Mouse (Mus musculus) myocyte (in vitro differentiated cells): ENCODE measurements around the gene Stx18. TPM values are rescaled to one million over a fixed set of nuclear protein-coding genes. Genes with fewer than 3 reads are reported as not detected.

Source experiments
- H3K27me3 ChIP-seq: one replicate; pipeline ENCODE4 v1.6.1; 2011; ENCODE audit not compliant: control insufficient read depth, insufficient read depth, insufficient read length
- H3K36me3 ChIP-seq: one replicate; pipeline ENCODE4 v1.6.1; 2011; ENCODE audit not compliant: control insufficient read depth, insufficient read depth
- H3K4me2 ChIP-seq: one replicate; pipeline ENCODE4 v1.6.1; 2011; ENCODE audit warnings: low read depth, control low read depth
- H3K4me3 ChIP-seq: one replicate; pipeline ENCODE4 v1.5.1; 2011; ENCODE audit warnings: mild to moderate bottlenecking, control low read depth, moderate library complexity
- H3K79me2 ChIP-seq: one replicate; pipeline ENCODE4 v1.6.1; 2011; ENCODE audit not compliant: control insufficient read depth, insufficient read depth
- H3ac ChIP-seq: one replicate; pipeline ENCODE4 v1.6.1; 2011; ENCODE audit not compliant: control insufficient read depth, insufficient read length
- CEBPB ChIP-seq: IDR thresholded peaks from 2 replicates; pipeline ENCODE4 v1.6.1; 2011; ENCODE audit warnings: mild to moderate bottlenecking, moderate library complexity; ENCODE audit not compliant: poor library complexity, insufficient read depth, severe bottlenecking
- E2F4 ChIP-seq: IDR thresholded peaks from one replicate; pipeline ENCODE4 v1.6.1; 2011; ENCODE audit warnings: mild to moderate bottlenecking, control low read depth, moderate library complexity; ENCODE audit not compliant: insufficient read depth
- MAX ChIP-seq: IDR thresholded peaks from one replicate; pipeline ENCODE4 v1.6.1; 2011; ENCODE audit warnings: low read depth, mild to moderate bottlenecking, control low read depth
- MYOD1 ChIP-seq, 3 experiments: IDR thresholded peaks; one replicate each; pipeline ENCODE4 v1.6.1; 2011; ENCODE audit warnings: control low read depth in 2 of 3, low read depth in 2 of 3, mild to moderate bottlenecking in 2 of 3, moderate library complexity in 1 of 3; ENCODE audit not compliant: insufficient read length in 2 of 3, control insufficient read depth in 1 of 3
- MYOG ChIP-seq, 3 experiments: IDR thresholded peaks; one replicate each; pipeline ENCODE4 v1.6.1; 2011; ENCODE audit warnings: control low read depth in 2 of 3, low read depth in 2 of 3, mild to moderate bottlenecking in 2 of 3; ENCODE audit not compliant: insufficient read length in 2 of 3, control insufficient read depth in 1 of 3, insufficient read depth in 1 of 3
- POLR2A ChIP-seq: IDR thresholded peaks from one replicate; pipeline ENCODE4 v1.6.1; 2011; ENCODE audit warnings: low read depth, mild to moderate bottlenecking, control low read depth, moderate library complexity; ENCODE audit not compliant: insufficient read length
- POLR2AphosphoS2 ChIP-seq: IDR thresholded peaks from one replicate; pipeline ENCODE4 v1.6.1; 2011; ENCODE audit warnings: low read depth, control low read depth; ENCODE audit not compliant: insufficient read length
- REST ChIP-seq: IDR thresholded peaks from one replicate; pipeline ENCODE4 v1.6.1; 2011; ENCODE audit warnings: mild to moderate bottlenecking, control low read depth, moderate library complexity; ENCODE audit not compliant: insufficient read depth, insufficient read length
- SRF ChIP-seq: IDR thresholded peaks from one replicate; pipeline ENCODE4 v1.6.1; 2011; ENCODE audit warnings: low read depth; ENCODE audit not compliant: control insufficient read depth, insufficient read length
- TCF12 ChIP-seq: IDR thresholded peaks from one replicate; pipeline ENCODE4 v1.6.1; 2011; ENCODE audit warnings: mild to moderate bottlenecking, control low read depth; ENCODE audit not compliant: poor library complexity, insufficient read depth, severe bottlenecking
- TCF3 ChIP-seq: IDR thresholded peaks from one replicate; pipeline ENCODE4 v1.6.1; 2011; ENCODE audit warnings: low read depth, control low read depth; ENCODE audit not compliant: insufficient read length
- USF1 ChIP-seq: IDR thresholded peaks from one replicate; pipeline ENCODE4 v1.6.1; 2011; ENCODE audit warnings: low read depth, mild to moderate bottlenecking, control low read depth, moderate library complexity
- polyA plus RNA-seq: library from polyadenylated mRNA; unstranded; fragments of >200 nt; fragmentation: generic; extraction: Trizol; gene quantifications from one replicate; pipeline ENCODE4 v1.2.1, GENCODE M21; 2012; ENCODE audit warnings: missing spikeins

Stx18 gene
- polyA plus RNA-seq, 1 experiment, result 24.9 TPM

- no peaks in the 10 kb centered on the region for H3K36me3 ChIP-seq
- no peak for TF ChIP-seq MAX
- no peak for TF ChIP-seq E2F4
- no peak for TF ChIP-seq CEBPB
- no peak for TF ChIP-seq POLR2AphosphoS2
- TF ChIP-seq TCF3, result no peak
- TF ChIP-seq REST, result no peak
- no peak for TF ChIP-seq SRF
- no peak for TF ChIP-seq MYOD1 (IDR thresholded peaks at IDR 0.05; ENCODE audit: control insufficient read depth in 1 of 3, insufficient read length in 2 of 3, low read depth in 2 of 3)
- no peak for TF ChIP-seq TCF12
- TF ChIP-seq MYOG (IDR thresholded peaks at IDR 0.05; ENCODE audit: control insufficient read depth in 1 of 3, insufficient read depth in 1 of 3, insufficient read length in 2 of 3, low read depth in 2 of 3), result no peak
- TF ChIP-seq POLR2A, result no peak
- no peak for TF ChIP-seq USF1
- no peak overlapping the region for H3ac ChIP-seq
- H3K27me3 ChIP-seq, result no peaks in the 10 kb centered on the region
- no peak overlapping the region for H3K4me2 ChIP-seq
- H3K79me2 ChIP-seq, result peaks cover 4% of the 10 kb centered on the region
- H3K4me3 ChIP-seq, result no peak overlapping the region
Measured at GRCm38 (mm10) chr5:38091046-38091965, 52.8 kb downstream of the Stx18 start.

GRCm38 (mm10) chr5:38091966-38092304 is 53.4 kb downstream of the Stx18 start:
- Histone ChIP-seq H3K4me2 (no peak overlapping the region), H3K36me3 (no peaks in the 10 kb centered on the region), H3K27me3 (no peaks in the 10 kb centered on the region), H3K79me2 (peaks cover 3% of the 10 kb centered on the region), H3K4me3 (no peak overlapping the region), H3ac (no peak overlapping the region)
- no peak for TF ChIP-seq TCF12
- no peak for TF ChIP-seq MYOD1 (IDR thresholded peaks at IDR 0.05; ENCODE audit: control insufficient read depth in 1 of 3, insufficient read length in 2 of 3, low read depth in 2 of 3)

DNA sequence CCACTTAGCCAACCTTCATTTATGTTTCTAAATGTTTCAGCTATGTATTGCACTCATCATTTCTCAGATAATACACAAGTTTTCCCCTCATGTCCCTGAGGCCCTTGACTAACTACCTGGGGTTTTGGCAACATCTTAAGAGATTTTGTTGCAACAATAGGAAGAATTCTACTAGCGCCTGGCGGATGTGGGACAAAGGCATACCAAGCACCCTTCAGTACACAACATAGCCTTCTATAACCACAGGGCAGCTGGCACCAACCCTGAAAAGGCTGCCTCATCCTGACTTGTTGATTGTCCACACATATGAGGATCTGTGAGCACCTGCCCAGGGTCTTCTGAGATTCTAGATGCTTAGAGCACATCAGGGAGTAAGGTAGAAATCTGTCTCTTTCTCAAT is 55.8 kb downstream of the Stx18 start:
- TF ChIP-seq MYOD1 (IDR thresholded peaks at IDR 0.05; ENCODE audit: control insufficient read depth in 1 of 3, insufficient read length in 2 of 3, low read depth in 2 of 3) (no peak), E2F4 (no peak), TCF12 (no peak)
- no peaks in the 10 kb centered on the region for H3K79me2 ChIP-seq
- H3K4me2 ChIP-seq, result no peak overlapping the region
- no peak overlapping the region for H3K4me3 ChIP-seq
- H3K36me3 ChIP-seq, result no peaks in the 10 kb centered on the region
- no peaks in the 10 kb centered on the region for H3K27me3 ChIP-seq
- no peak overlapping the region for H3ac ChIP-seq

GRCm38 (mm10) chr5:38097501-38098093 is 59.1 kb downstream of the Stx18 start:
- H3K4me3 ChIP-seq, result no peak overlapping the region
- no peak overlapping the region for H3ac ChIP-seq
- H3K79me2 ChIP-seq, result no peaks in the 10 kb centered on the region
- no peaks in the 10 kb centered on the region for H3K27me3 ChIP-seq
- H3K36me3 ChIP-seq, result no peaks in the 10 kb centered on the region
- no peak overlapping the region for H3K4me2 ChIP-seq
- no peak for TF ChIP-seq CEBPB
- TF ChIP-seq TCF3, result no peak
- no peak for TF ChIP-seq MYOG (IDR thresholded peaks at IDR 0.05; ENCODE audit: control insufficient read depth in 1 of 3, insufficient read depth in 1 of 3, insufficient read length in 2 of 3, low read depth in 2 of 3)
- no peak for TF ChIP-seq USF1
- TF ChIP-seq SRF, result no peak
- no peak for TF ChIP-seq MYOD1 (IDR thresholded peaks at IDR 0.05; ENCODE audit: control insufficient read depth in 1 of 3, insufficient read length in 2 of 3, low read depth in 2 of 3)
- no peak for TF ChIP-seq REST
- TF ChIP-seq POLR2AphosphoS2, result no peak
- no peak for TF ChIP-seq TCF12
- TF ChIP-seq E2F4, result no peak
- TF ChIP-seq MAX, result no peak
- no peak for TF ChIP-seq POLR2A

DNA sequence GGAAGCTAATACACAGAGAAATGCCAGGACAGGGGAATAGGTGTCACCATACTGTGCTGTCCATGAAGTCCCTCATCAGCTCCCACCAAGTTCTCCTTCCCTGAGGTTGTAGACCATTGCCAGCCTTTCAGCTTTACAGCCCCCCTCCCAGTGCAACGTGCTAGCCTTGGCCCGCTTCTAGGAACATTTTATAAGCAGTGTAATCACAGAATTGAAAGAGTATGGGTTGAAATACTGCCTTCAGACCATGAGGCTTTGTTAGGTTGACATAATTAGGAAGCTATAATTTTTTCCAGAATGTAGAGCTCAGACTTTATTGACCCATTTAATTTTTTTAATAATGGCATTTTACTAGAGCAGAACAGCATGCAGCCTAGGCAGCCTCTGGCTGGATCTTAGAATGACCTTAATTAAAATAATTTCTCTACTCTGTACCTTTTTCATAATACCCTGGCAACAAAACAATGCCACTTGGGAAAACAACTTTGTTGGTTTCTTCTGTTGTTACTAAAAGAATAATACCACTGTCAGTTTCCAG is 60.7 kb downstream of the Stx18 start:
- no peak overlapping the region for H3ac ChIP-seq
- no peaks in the 10 kb centered on the region for H3K36me3 ChIP-seq
- no peaks in the 10 kb centered on the region for H3K27me3 ChIP-seq
- H3K4me2 ChIP-seq, result no peak overlapping the region
- no peak overlapping the region for H3K4me3 ChIP-seq
- TF ChIP-seq TCF3 (no peak), CEBPB (no peak), REST (no peak)
- no peaks in the 10 kb centered on the region for H3K79me2 ChIP-seq
